Mouse (Mus musculus) right cerebral cortex, adult 2 months (tissue): Measurements from ENCODE around the gene Chrdl2.
"Not testable (repeated sequence)": the region's sequence is repeated elsewhere in the genome, so short reads cannot be mapped to it uniquely, and the experiment has no call there.

Source experiments
- DNase-seq, 2 experiments: peaks; one replicate each; pipeline ENCODE4 v3.0.0; 2021 to 2022; ENCODE audit warnings: low spot score in 2 of 2

Chrdl2 gene

GRCm38 (mm10) chr7:100005790-100006189, at the start of gene Chrdl2:
Gene Chrdl2 (plus strand): TSS chr7:100006172.
- DNase-seq = peak; percentile 26 to 30

DNA sequence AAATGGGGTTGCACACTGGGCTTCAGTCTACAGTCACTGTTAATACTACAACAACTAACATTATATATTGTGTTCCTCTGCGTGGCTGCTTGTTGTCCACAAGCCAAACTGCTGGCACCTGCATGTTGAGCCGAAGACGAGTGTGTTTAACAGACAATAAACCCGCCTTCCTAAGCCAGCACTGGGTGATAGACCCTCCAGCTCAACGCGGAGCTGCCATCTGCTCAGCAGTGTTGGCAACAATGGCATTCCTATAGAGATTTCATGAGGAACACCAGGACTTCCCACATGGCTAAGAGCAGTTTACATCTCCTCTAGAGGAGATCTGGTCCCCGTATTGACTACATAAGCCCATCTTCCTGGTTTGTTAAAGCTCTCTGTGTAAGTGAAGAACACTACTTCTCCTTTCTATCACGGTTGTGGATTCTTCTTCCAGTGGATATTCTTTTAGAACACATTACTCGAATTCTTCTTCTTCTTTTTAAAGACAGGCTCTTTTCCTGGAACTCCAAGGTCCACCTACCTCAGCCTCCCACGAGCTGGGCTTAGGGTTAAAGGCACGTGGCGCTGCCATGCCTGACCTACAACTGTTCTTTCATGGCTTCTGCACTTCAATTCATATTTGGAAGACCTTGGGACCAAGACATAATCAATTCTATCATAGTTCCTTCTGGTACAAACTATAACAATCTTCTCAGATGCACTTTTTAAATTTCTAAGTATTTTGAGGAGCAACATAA, 48.6 kb upstream of the Chrdl2 start:
- DNase-seq = no peak

GRCm38 (mm10) chr7:99960571-99960970, 45.4 kb upstream of the Chrdl2 start:
- not testable (repeated sequence) for DNase-seq

DNA sequence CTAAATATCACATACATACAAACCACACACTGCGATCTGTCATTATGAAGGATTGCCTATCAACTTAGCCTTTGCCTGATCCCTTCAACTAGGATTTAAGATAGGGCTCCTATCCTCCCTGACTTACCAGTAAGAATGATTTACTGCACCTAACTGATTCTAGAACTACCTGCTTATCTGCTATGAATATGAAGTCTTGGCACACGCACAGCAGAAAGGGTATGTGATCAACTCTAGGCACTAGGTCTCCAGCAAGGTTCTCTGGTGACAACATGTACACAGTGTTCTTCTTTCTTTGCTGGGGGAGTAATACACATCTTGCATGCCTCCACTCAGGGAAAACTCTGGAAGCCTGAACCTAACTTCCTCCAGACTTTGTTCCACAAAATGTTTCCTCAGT, 44.5 kb upstream of the Chrdl2 start:
- DNase-seq = no peak

DNA sequence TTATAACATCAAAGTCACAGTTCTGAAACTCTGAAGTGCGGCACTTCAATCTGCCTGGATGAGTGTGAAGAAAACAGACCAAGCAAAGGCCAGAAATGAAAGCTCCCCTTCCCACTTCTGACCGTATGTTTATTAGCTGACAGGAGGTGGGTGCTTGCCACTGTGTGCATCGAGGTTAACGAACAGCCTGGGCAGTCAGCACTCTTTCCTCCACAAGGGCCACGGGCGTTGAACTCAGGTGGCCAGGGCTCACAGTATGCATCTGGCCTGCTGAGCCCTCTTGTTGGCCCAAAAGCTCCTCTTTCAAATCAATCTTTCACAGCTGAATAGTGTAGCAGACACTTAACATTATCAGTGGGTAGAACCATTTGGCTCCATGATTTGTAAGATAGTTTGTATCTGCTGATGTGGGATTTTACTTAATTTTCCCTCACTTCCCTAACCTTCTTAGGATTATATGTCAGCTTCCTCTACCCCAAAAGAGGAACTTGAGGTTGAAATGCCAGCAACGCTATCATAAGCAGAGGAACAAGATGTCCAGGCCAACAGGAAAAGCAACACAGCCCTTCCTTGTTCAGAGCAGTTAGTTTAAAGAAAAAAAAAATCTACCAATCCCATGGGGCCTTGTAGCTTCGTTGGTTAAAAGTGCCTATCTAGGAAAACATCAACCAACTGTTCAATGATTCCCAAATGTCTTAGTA, 43.3 kb upstream of the Chrdl2 start:
- no peak for DNase-seq

- no peak for DNase-seq
These were observed 42.6 kb upstream of the Chrdl2 start for GRCm38 (mm10) chr7:99963237-99963860.

DNA sequence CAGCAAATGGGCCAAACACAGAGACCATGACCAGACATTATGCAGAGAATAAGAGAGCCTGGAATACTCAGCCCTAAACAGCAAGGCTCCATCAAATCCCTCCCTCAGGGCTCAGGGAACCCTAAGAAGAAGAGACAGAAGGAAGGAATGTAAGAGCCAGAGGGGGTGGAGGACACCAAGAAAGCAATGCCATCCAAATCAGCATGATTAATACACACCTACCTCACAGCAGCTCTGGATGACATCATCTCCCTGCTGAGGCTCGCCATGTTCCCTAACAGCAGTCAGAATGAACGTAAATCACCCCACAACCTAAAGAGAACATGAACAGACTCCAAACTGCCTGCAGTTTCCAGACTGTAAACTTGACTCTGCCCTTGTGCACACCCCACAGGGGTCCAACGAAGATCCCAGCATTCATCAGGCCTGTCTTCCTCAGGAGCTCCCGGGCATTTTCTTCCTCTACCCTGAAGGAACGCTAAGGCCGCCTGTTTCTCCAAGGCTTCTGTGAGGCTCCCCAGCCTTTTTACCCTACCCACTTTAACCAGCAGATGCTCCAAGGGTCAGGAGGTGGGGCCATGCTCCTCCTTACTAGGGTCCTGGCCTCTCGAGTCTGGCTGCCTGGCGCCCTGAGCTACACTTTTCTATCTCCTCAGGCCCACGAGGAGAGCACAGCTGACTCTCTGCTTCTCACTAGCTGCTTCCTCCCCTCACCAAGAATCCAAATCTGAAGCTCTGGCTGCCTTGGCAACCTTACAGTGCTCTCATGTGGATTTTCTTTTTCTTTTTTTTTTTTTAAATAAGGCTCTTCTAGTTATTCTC, 40.7 kb upstream of the Chrdl2 start:
- peak; percentile 68 to 69 for DNase-seq

- DNase-seq = no peak
These were observed 39.8 kb upstream of the Chrdl2 start for GRCm38 (mm10) chr7:99966011-99966721.

GRCm38 (mm10) chr7:99969151-99969550, 36.8 kb upstream of the Chrdl2 start:
- no peak for DNase-seq

DNA sequence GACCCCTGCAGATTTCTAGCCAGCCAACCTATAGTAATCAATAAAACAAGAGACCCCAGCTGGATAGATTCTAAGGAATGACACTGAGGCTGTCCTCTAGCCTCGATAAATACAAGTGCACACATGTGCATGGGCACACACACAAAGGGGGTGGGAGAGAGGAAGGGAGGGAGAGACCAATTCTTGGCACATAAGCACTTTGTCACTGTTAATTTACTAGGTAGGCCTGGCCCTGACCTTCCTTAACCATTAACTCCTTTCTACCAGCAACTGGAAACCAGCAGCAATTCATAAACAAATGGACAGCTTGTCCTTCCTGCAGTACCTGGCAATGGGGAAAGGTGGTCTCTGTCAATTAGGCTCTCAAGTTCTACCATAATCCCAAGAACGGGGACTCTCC, 34.0 kb upstream of the Chrdl2 start:
- DNase-seq = no peak

GRCm38 (mm10) chr7:99972912-99973311, 33.1 kb upstream of the Chrdl2 start:
- DNase-seq = not testable (repeated sequence)

DNA sequence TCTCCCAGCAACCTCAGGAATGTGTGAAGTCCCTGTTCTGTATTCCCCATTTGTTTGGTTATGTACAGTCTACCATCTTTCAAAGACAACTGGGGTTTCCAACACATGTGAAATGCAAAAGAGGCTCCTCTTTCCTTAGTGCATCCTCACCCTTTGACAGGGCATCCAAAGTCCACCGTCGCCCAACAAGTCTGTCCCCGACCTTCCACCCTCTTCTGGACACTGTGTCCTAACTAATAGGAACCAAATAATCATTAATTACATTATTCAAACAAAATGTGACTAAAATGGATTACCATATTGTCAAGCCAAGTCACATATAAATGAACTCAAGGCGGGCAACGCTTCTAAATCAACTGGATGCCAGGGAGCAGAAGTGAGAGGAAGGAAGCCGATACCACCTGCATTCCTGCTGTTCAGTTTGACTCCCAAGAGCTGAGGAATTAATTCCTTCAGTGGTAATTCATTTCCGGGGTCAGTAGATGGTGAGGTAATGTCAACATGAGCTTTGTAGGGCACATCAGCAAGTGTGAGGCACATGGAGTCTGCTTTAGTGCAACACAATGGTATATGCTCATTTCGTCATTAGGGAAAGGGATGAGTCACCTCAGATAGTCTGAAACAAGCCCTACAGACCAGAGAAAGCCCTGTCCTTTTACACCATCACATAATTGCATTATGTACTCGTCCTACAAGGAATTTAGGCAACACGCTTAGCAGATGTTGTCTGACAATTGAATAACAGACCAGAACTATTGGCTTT, 31.6 kb upstream of the Chrdl2 start:
- no peak for DNase-seq

GRCm38 (mm10) chr7:99975819-99976575, 30.0 kb upstream of the Chrdl2 start:
- DNase-seq = no peak

GRCm38 (mm10) chr7:99978041-99978440, 27.9 kb upstream of the Chrdl2 start:
- DNase-seq = no peak

DNA sequence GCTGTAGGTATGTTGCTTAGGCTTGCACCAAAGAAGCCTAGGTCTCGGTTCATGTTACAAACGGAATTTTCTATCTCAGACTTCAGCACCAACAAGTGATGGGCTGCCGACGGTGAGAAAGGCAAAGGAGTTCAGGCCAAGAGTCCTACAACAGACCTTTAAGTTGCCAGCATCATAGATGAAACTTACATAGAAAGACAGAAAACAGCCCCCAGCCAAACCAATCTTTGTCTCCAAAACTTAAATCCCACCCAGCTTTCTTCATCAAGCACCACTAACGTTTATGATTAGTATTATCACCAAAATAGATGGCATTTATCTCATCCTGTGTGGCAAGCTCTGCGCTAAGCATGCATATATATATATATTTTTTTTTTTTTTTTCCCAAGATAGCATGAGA, 26.9 kb upstream of the Chrdl2 start:
- DNase-seq = no peak

DNA sequence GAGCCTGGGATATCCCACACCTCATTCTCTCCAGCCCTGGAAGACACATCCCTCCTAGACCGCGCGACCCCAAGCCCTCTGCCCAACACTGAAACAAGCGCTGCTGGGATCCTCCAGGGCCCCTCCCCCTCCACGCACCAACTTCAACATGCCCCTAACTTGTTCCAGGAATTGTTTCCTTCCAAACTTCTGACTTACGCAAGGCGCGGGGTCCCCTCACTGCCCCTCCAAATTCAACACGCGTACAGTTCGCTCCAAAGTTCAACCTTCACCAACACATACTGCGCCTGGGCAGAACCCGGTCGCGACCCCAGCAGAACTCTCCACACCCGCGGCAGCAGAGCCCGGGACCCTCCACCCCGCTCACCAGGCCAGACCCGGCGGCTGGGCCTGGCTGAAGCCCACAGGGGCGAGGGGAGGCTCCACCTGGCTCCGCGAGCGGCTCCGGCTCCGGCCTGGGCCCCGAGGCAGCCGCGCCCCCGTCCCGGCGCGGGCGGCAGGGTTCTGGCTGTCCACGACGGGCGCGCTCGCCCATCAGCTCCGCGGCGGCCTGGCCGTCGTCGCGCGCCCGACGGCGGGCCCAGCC, 26.3 kb upstream of the Chrdl2 start:
- no peak for DNase-seq

GRCm38 (mm10) chr7:99980132-99980591, 25.8 kb upstream of the Chrdl2 start, which contains the start of gene Rnf169:
Gene Rnf169 (minus strand): TSS chr7:99980448.
- DNase-seq = peak; percentile 89 to 91

- DNase-seq = peak in 1 of 2 experiments; percentile 57
These were observed 24.7 kb upstream of the Chrdl2 start for GRCm38 (mm10) chr7:99981311-99981710.
